Mouse (Mus musculus) liver, embryonic 11.5 days (tissue): ENCODE measurements around the gene Phf20. TPM values are rescaled to one million over a fixed set of nuclear protein-coding genes. Genes with fewer than 3 reads are reported as not detected.

Experiments used
- ATAC-seq: fragments of 200-750 bp; cut with Nextera tagmentation; replicated peaks from 2 replicates; pipeline ENCODE4 v1.8.0; 2017; ENCODE audit warnings: moderate number of reproducible peaks, mild to moderate bottlenecking, moderate TSS enrichment, moderate library complexity; ENCODE audit not compliant: low FRiP score
- DNase-seq: peaks from one replicate; pipeline ENCODE4 v3.0.0-alpha.2; 2017; ENCODE audit warnings: low spot score
- H3K27ac ChIP-seq: fragments of 300-500 bp; sonication (generic); 2 replicates; pipeline ENCODE4 v1.5.1; 2014; ENCODE audit warnings: mild to moderate bottlenecking, low read depth, low read length, control low read depth
- H3K27me3 ChIP-seq: fragments of 300-500 bp; sonication (generic); replicated peaks from 2 replicates; pipeline ENCODE4 v1.6.1; 2014; ENCODE audit warnings: low read length, mixed read lengths; ENCODE audit not compliant: control insufficient read depth, insufficient read depth
- H3K36me3 ChIP-seq: fragments of 300-500 bp; sonication (generic); 2 replicates; pipeline ENCODE4 v1.6.1; 2014; ENCODE audit warnings: mild to moderate bottlenecking, low read length, moderate library complexity, mixed read lengths; ENCODE audit not compliant: control insufficient read depth, insufficient read depth
- H3K4me1 ChIP-seq: fragments of 300-500 bp; sonication (generic); replicated peaks from 2 replicates; pipeline ENCODE4 v1.6.1; 2014; ENCODE audit warnings: low read length, mixed read lengths; ENCODE audit not compliant: control insufficient read depth, insufficient read depth
- H3K4me2 ChIP-seq: fragments of 300-500 bp; sonication (generic); 2 replicates; pipeline ENCODE4 v1.6.1; 2014; ENCODE audit warnings: mild to moderate bottlenecking, control low read depth, moderate library complexity
- H3K4me3 ChIP-seq: fragments of 300-500 bp; sonication (generic); 2 replicates; pipeline ENCODE4 v1.5.1; 2014; ENCODE audit warnings: low read depth, low read length, control low read depth
- H3K9ac ChIP-seq: fragments of 300-500 bp; sonication (generic); 2 replicates; pipeline ENCODE4 v1.6.1; 2014; ENCODE audit warnings: low read depth, low read length, control low read depth
- H3K9me3 ChIP-seq: fragments of 300-500 bp; sonication (generic); 2 replicates; pipeline ENCODE4 v1.6.1; 2016; ENCODE audit warnings: low read length, inconsistent platforms, mixed read lengths; ENCODE audit not compliant: control insufficient read depth
- WGBS: fragments of 180-500 bp; shearing (Covaris S2); extraction: QIAGEN DNeasy Blood & Tissue Kit; methylation state at CpG from one replicate; pipeline ENCODE4 v1.1.7; 2014; 5-methylcytosine and 5-hydroxymethylcytosine counted together
- polyA plus RNA-seq: library from polyadenylated mRNA; unstranded; fragments of >200 nt; fragmentation: Nextera tagmentation; extraction: Ambion mirVana; gene quantifications from 2 replicates; pipeline ENCODE4 v1.2.1, GENCODE M21; 2014

The Phf20 gene
- polyA plus RNA-seq, 1 experiment from 2014 or later = 42.9 TPM

DNA sequence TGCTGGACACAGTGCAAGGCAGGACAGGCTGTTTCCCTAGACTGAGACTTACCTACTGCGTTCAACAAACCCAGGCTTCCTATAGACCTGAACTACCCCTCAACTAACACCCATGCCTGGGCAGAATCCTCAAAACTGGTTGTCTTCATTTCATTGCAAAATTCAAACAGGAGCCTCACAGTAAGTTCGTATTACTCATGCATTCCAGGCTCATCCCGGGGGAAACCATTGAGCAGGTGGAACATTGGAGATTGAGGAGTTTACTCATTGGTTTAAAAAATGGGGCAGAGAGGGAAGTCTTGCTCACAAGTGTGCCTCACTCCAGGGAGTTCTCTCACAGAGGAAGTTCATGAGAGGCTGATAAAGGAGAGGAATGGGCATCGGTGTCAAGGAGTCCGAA, 114.2 kb downstream of the Phf20 start:
- Histone ChIP-seq H3K4me3 (no peak overlapping the region), H3K4me2 (no peak overlapping the region), H3K36me3 (peaks cover 2% of the 10 kb centered on the region; the same call in 1 of the 2 replicates), H3K27me3 (no peaks in the 10 kb centered on the region), H3K4me1 (peaks cover 4% of the 10 kb centered on the region; the same call in 1 of the 2 replicates), H3K9ac (no peak overlapping the region), H3K9me3 (no peaks in the 10 kb centered on the region), H3K27ac (no peak overlapping the region)
- 72% methylated on average over 5 of the region's 5 CpGs for WGBS
- ATAC-seq (no peak), DNase-seq (no peak)

DNA sequence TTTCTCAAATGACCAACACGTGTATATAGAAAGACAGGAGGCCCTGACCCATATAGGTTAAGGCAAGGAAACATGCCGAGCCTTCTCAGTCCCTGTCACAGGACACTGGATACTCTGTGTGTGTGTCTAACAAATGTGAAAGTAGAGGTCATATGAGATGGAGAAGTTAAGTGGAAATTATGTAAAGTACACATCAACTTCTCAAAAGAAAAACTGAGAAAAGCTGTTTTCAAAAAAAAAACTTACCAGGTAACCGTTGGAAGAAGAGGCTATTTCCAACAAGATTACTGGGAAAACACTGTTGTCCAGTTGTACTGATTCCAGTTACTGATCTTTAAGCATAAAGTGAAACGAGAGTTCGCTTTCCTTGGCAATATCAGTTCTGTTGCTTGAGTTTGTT, 114.7 kb downstream of the Phf20 start:
- peaks cover 2% of the 10 kb centered on the region; the same call in 1 of the 2 replicates for H3K36me3 ChIP-seq
- H3K27ac ChIP-seq = no peak overlapping the region
- peak overlapping the region; percentile 96; the same call in 1 of the 2 replicates for H3K4me3 ChIP-seq
- 83% methylated on average over 5 of the region's 5 CpGs for WGBS
- no peak for DNase-seq
- peak overlapping the region; percentile 84 for H3K4me2 ChIP-seq
- no peak overlapping the region for H3K9ac ChIP-seq
- H3K27me3 ChIP-seq = no peaks in the 10 kb centered on the region
- no peak for ATAC-seq
- H3K4me1 ChIP-seq = peaks cover 4% of the 10 kb centered on the region; the same call in 1 of the 2 replicates
- H3K9me3 ChIP-seq = no peaks in the 10 kb centered on the region

DNA sequence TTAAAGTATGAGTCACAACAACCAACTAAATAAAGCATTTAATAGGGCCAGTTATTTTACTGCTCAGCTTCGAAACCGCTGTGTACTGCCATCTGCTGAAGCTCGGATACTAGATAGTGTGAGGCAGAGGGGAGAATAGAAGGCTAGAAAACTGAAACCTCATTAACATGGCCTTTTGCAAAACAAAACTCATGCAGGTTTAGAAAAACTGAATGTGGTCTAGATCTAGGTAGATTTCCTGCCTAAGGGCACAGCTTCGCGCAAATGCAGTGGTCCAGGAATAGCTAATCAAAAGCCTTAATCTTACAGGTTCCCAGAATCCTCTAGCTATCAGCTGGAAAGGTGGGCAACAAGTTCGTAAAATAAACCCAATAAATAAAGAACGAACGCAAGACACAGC, 115.2 kb downstream of the Phf20 start:
- Histone ChIP-seq H3K4me3 (peak overlapping the region; percentile 96), H3K4me1 (peaks cover 4% of the 10 kb centered on the region; the same call in 1 of the 2 replicates), H3K4me2 (peak overlapping the region; percentile 84), H3K36me3 (peaks cover 2% of the 10 kb centered on the region; the same call in 1 of the 2 replicates), H3K27ac (peak overlapping the region; percentile 98), H3K27me3 (no peaks in the 10 kb centered on the region), H3K9me3 (no peaks in the 10 kb centered on the region), H3K9ac (peak overlapping the region; percentile 98)
- no peak for ATAC-seq
- WGBS = 21% methylated on average over 8 of the region's 8 CpGs
- DNase-seq = no peak

DNA sequence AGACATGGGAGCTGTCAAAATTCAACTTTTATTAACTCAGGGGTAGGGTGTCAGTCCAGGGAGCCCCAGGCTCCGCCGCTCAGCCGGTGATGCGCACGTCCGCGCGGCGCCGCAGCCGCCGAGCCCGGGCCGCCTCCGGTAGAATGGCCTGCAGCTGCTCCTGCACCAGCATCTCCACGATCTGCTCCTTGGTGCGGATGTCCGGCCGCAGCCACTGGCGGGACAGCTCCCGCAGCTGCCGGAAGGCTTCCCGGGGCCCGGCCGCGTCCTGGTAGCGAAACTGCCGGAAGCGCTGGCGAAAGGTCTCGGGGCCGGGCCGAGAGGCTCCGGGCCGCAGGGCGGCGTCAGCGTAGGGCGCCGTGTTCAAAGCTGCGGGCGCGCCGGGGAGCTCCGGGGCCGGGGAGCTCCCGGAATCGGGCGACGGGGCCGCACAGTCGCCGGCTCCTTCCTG, 115.6 kb downstream of the Phf20 start:
- H3K27me3 ChIP-seq = no peaks in the 10 kb centered on the region
- ATAC-seq = peak; percentile 72

DNA sequence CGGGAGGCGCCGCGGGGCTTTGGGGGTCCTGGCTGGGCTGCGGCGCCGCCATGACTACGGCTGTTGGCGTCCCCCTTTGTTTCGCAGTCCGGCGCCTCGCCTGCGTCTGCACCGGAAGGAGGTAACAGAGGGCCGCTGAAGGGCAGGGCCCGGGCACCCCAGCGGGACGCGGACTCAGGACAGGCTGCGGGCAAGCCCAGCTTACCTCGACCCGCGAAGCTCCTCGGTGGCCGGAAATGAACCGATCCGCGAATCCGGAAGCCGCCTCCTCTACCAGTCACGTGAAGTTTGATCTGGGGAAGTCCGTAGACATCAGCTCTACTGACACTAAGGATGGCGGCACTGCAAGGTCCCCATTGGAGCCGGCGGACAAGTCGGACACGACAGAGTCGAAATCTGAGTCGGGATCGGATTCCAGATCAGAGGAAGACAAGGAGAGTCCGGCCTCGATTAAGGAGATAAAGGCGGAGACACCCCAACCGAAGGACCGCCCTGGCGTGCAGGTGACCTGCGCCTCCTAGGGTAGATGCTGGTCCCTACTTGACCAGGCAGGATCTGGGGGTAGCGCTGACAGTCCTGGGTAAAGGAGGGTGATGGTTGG, 116.1 kb downstream of the Phf20 start, which contains the start of the genes Cnbd2 and Scand1:
Cnbd2 (plus strand) TSS at position 3 of the 601 bp plus-strand sequence.
Scand1 (minus strand) TSS at position 408 of the 601 bp plus-strand sequence.
- ATAC-seq (peak; percentile 90), DNase-seq (peak; percentile 86)
- Histone ChIP-seq H3K9me3 (no peaks in the 10 kb centered on the region), H3K4me1 (peaks cover 4% of the 10 kb centered on the region; the same call in 1 of the 2 replicates), H3K4me2 (peak within 1 kb of the TSS; percentile 84), H3K4me3 (peak within 1 kb of the TSS; percentile 96), H3K9ac (peak within 1 kb of the TSS; percentile 98), H3K36me3 (peaks cover 2% of the 10 kb centered on the region; the same call in 1 of the 2 replicates), H3K27ac (peak within 1 kb of the TSS; percentile 98), H3K27me3 (no peaks in the 10 kb centered on the region)
- under 1% methylated on average over 49 of the region's 49 CpGs for WGBS

More for the DNA sequence above, 115.6 kb downstream of the Phf20 start:
- H3K36me3 ChIP-seq = peaks cover 2% of the 10 kb centered on the region; the same call in 1 of the 2 replicates
- under 1% methylated on average over 53 of the region's 53 CpGs for WGBS
- peak overlapping the region; percentile 96 for H3K4me3 ChIP-seq
- H3K4me1 ChIP-seq = peaks cover 4% of the 10 kb centered on the region; the same call in 1 of the 2 replicates
- peak overlapping the region; percentile 98 for H3K9ac ChIP-seq
- DNase-seq = no peak
- H3K27ac ChIP-seq = peak overlapping the region; percentile 98
- no peaks in the 10 kb centered on the region for H3K9me3 ChIP-seq
- peak overlapping the region; percentile 84 for H3K4me2 ChIP-seq

DNA sequence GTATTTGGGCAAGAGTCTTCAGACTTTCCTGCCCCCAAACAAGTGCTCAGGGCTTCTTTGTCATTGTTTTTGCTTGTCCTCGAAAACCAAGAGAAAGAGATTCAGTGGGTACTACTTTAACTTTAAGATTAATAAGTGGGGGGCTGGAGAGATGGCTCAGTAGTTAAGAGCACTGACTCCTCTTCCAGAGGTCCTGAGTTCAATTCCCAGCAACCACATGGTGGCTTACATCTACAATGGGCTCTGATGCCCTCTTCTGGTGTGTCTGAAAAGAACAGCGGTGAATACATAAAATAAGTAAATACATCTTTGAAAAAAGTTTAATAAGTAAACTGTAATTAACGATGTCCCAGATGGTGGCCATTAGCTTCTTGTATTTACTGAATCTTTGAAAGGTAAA, 116.9 kb downstream of the Phf20 start:
- Histone ChIP-seq H3K4me3 (peak overlapping the region; percentile 96), H3K9me3 (no peaks in the 10 kb centered on the region), H3K9ac (peak overlapping the region; percentile 98), H3K27me3 (no peaks in the 10 kb centered on the region), H3K27ac (no peak overlapping the region; the same call in 1 of the 2 replicates), H3K4me2 (peak overlapping the region; percentile 84), H3K4me1 (peaks cover 4% of the 10 kb centered on the region; the same call in 1 of the 2 replicates), H3K36me3 (no peaks in the 10 kb centered on the region; the same call in 1 of the 2 replicates)
- ATAC-seq (no peak), DNase-seq (no peak)
- 56% methylated on average over 3 of the region's 3 CpGs for WGBS

DNA sequence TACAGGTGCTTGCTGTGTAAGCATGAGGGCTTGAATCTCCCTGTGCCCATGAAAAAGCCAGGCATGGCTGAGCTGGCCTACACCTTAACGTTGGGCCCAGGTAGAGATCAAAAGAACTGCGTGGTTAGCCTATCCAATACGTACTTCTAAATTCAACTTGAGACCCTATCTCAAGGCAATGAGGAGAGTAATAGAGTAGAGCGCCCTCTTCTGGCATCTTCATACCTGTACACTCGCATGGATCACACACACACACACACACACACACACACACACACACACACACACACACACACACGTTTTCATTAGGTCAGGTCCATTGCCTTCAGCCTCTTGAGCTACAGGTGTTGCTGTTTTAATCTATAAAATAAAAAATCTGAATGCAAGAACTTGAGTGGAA, 118.5 kb downstream of the Phf20 start:
- peaks cover 4% of the 10 kb centered on the region; the same call in 1 of the 2 replicates for H3K4me1 ChIP-seq
- no peak overlapping the region for H3K27ac ChIP-seq
- no peaks in the 10 kb centered on the region; the same call in 1 of the 2 replicates for H3K36me3 ChIP-seq
- no peak overlapping the region for H3K9ac ChIP-seq
- H3K9me3 ChIP-seq = no peaks in the 10 kb centered on the region
- H3K27me3 ChIP-seq = no peaks in the 10 kb centered on the region
- H3K4me3 ChIP-seq = no peak overlapping the region
- DNase-seq = no peak
- no peak overlapping the region for H3K4me2 ChIP-seq
- WGBS = 85% methylated on average over 6 of the region's 6 CpGs
- no peak for ATAC-seq

DNA sequence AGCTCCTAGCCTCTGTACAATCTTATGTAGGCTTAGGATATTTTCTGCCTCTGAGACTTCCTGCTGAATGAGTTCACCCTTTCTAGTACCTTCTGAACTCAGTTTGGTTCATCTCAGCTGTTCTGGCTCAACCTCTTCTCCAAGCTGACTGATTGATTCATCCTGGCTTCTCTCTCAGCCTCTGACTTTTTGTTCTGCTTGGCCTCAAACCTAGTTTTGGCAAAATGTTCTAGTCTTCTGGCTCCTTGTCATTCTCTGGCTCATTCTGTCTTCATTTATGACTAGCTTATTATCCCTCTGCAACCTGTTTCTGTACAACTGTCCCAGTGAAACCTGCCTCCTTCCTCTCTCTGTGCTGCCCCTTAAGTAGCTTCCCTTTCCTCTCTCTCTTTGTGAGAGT, 122.2 kb downstream of the Phf20 start:
- Histone ChIP-seq H3K9me3 (no peaks in the 10 kb centered on the region), H3K27ac (no peak overlapping the region), H3K9ac (no peak overlapping the region), H3K4me2 (no peak overlapping the region), H3K4me1 (peaks cover 2% of the 10 kb centered on the region), H3K27me3 (no peaks in the 10 kb centered on the region), H3K4me3 (no peak overlapping the region), H3K36me3 (no peaks in the 10 kb centered on the region; the same call in 1 of the 2 replicates)
- ATAC-seq = no peak
- no peak for DNase-seq
